Mouse (Mus musculus) midbrain, postnatal 0 days (tissue): ENCODE results near the gene Pard3b. TPM values are rescaled to one million over a fixed set of nuclear protein-coding genes. Genes with fewer than 3 reads are reported as not detected.

ENCODE experiments used
- ATAC-seq: fragments of 200-750 bp; cut with Nextera tagmentation; 2 replicates; pipeline ENCODE4 v1.8.0; 2017; ENCODE audit warnings: moderate number of reproducible peaks, mild to moderate bottlenecking, moderate TSS enrichment, moderate library complexity; ENCODE audit not compliant: low FRiP score
- DNase-seq: peaks from one replicate; pipeline ENCODE4 v3.0.0-alpha.2; 2015; ENCODE audit warnings: low spot score
- H3K27ac ChIP-seq: fragments of 300-500 bp; sonication (generic); 2 replicates; pipeline ENCODE4 v1.5.1; 2014; ENCODE audit warnings: low read depth, mild to moderate bottlenecking, low read length, mixed read lengths
- H3K27me3 ChIP-seq: fragments of 300-500 bp; sonication (generic); 2 replicates; pipeline ENCODE4 v1.6.1; 2014; ENCODE audit warnings: low read length, control low read depth, mixed read lengths; ENCODE audit not compliant: insufficient read depth
- H3K36me3 ChIP-seq: fragments of 300-500 bp; sonication (generic); 2 replicates; pipeline ENCODE4 v1.6.1; 2014; ENCODE audit warnings: low read length, control low read depth, mixed read lengths; ENCODE audit not compliant: insufficient read depth
- H3K4me1 ChIP-seq: fragments of 300-500 bp; sonication (generic); 2 replicates; pipeline ENCODE4 v1.6.1; 2014; ENCODE audit warnings: mild to moderate bottlenecking, control low read depth, antibody characterized with exemption, low read length, mixed read lengths; ENCODE audit not compliant: insufficient read depth
- H3K4me2 ChIP-seq: fragments of 300-500 bp; sonication (generic); 2 replicates; pipeline ENCODE4 v1.6.1; 2014; ENCODE audit warnings: low read depth, mild to moderate bottlenecking, low read length, mixed read lengths; ENCODE audit not compliant: poor library complexity, severe bottlenecking
- H3K4me3 ChIP-seq: fragments of 300-500 bp; sonication (generic); 2 replicates; pipeline ENCODE4 v1.5.1; 2014; ENCODE audit warnings: low read depth, mild to moderate bottlenecking, low read length, moderate library complexity
- H3K9ac ChIP-seq: fragments of 300-500 bp; sonication (generic); replicated peaks from 2 replicates; pipeline ENCODE4 v1.6.1; 2014; ENCODE audit warnings: mild to moderate bottlenecking, low read length, moderate library complexity, mixed read lengths; ENCODE audit not compliant: poor library complexity, severe bottlenecking
- H3K9me3 ChIP-seq: fragments of 300-500 bp; sonication (generic); 2 replicates; pipeline ENCODE4 v1.6.1; 2016; ENCODE audit warnings: low read length, control low read depth
- CTCF ChIP-seq: IDR thresholded peaks from 2 replicates; pipeline ENCODE4 v1.5.1; 2016; ENCODE audit warnings: antibody characterized with exemption, mild to moderate bottlenecking
- WGBS: fragments of 180-500 bp; shearing (Covaris S2); extraction: QIAGEN DNeasy Blood & Tissue Kit; methylation state at CpG from one replicate; pipeline ENCODE4 v1.1.7; 2014; 5-methylcytosine and 5-hydroxymethylcytosine counted together
- polyA plus RNA-seq: library from polyadenylated mRNA; unstranded; fragments of >200 nt; fragmentation: Nextera tagmentation; extraction: Ambion mirVana; gene quantifications from 2 replicates; pipeline ENCODE4 v1.2.1, GENCODE M21; 2015
- total RNA-seq: library from RNA; depleted of rRNA; stranded (reverse); fragments of >200 nt; gene quantifications from 2 replicates; pipeline ENCODE4 v1.2.3, GENCODE M21; 2014

Pard3b gene
- total and polyA plus RNA-seq, 2 experiments from 2014 or later, result 5.3 to 7.0 TPM

- 63% methylated on average over 6 of the region's 6 CpGs for WGBS
- Histone ChIP-seq H3K4me1 (no peaks in the 10 kb centered on the region), H3K27me3 (no peaks in the 10 kb centered on the region), H3K9me3 (no peaks in the 10 kb centered on the region), H3K27ac (no peak overlapping the region), H3K36me3 (no peaks in the 10 kb centered on the region), H3K4me2 (no peak overlapping the region), H3K9ac (no peak overlapping the region), H3K4me3 (no peak overlapping the region)
- no peak for TF ChIP-seq CTCF
- ATAC-seq (no peak), DNase-seq (no peak)
These were observed 850.2 kb downstream of the Pard3b start for GRCm38 (mm10) chr1:62488871-62489270.

- H3K27ac ChIP-seq, result no peak overlapping the region
- H3K9ac ChIP-seq, result no peak overlapping the region
- no peaks in the 10 kb centered on the region for H3K4me1 ChIP-seq
- no peak for TF ChIP-seq CTCF
- H3K9me3 ChIP-seq, result no peaks in the 10 kb centered on the region
- WGBS, result 71% methylated on average over 5 of the region's 5 CpGs
- no peak for DNase-seq
- no peaks in the 10 kb centered on the region for H3K27me3 ChIP-seq
- H3K4me3 ChIP-seq, result no peak overlapping the region
- no peak for ATAC-seq
- no peak overlapping the region for H3K4me2 ChIP-seq
- no peaks in the 10 kb centered on the region for H3K36me3 ChIP-seq
These were observed 860.5 kb downstream of the Pard3b start for GRCm38 (mm10) chr1:62499146-62499545.

- WGBS, result 34% methylated on average over 4 of the region's 4 CpGs
- Histone ChIP-seq H3K27me3 (no peaks in the 10 kb centered on the region), H3K4me3 (no peak overlapping the region), H3K4me1 (no peaks in the 10 kb centered on the region), H3K9ac (no peak overlapping the region), H3K36me3 (no peaks in the 10 kb centered on the region), H3K4me2 (no peak overlapping the region), H3K27ac (no peak overlapping the region), H3K9me3 (no peaks in the 10 kb centered on the region)
- no peak for DNase-seq
- ATAC-seq, result no peak
- no peak for TF ChIP-seq CTCF
These were observed 871.9 kb downstream of the Pard3b start for GRCm38 (mm10) chr1:62510501-62510900.

GRCm38 (mm10) chr1:62511681-62512080 lies 873.1 kb downstream of the Pard3b start:
- no peak overlapping the region for H3K4me3 ChIP-seq
- no peaks in the 10 kb centered on the region for H3K36me3 ChIP-seq
- no peaks in the 10 kb centered on the region for H3K27me3 ChIP-seq
- 76% methylated on average over 3 of the region's 3 CpGs for whole genome bisulfite sequencing
- no peaks in the 10 kb centered on the region for H3K9me3 ChIP-seq
- H3K4me2 ChIP-seq, result no peak overlapping the region
- no peak overlapping the region for H3K27ac ChIP-seq
- no peak for TF ChIP-seq CTCF
- ATAC-seq (no peak), DNase-seq (no peak)
- H3K4me1 ChIP-seq, result no peaks in the 10 kb centered on the region
- H3K9ac ChIP-seq, result no peak overlapping the region

- Histone ChIP-seq H3K27ac (no peak overlapping the region), H3K4me1 (no peaks in the 10 kb centered on the region), H3K36me3 (no peaks in the 10 kb centered on the region), H3K9ac (no peak overlapping the region), H3K27me3 (no peaks in the 10 kb centered on the region), H3K9me3 (no peaks in the 10 kb centered on the region), H3K4me2 (no peak overlapping the region), H3K4me3 (no peak overlapping the region)
- no peak for TF ChIP-seq CTCF
- WGBS, result 64% methylated on average over 2 of the region's 2 CpGs
- ATAC-seq (no peak), DNase-seq (no peak)
These were observed 880.1 kb downstream of the Pard3b start for GRCm38 (mm10) chr1:62518621-62519213.

- no peak overlapping the region for H3K4me3 ChIP-seq
- no peaks in the 10 kb centered on the region for H3K9me3 ChIP-seq
- no peak for TF ChIP-seq CTCF
- H3K4me1 ChIP-seq, result no peaks in the 10 kb centered on the region
- no peaks in the 10 kb centered on the region for H3K36me3 ChIP-seq
- 91% methylated on average over 7 of the region's 7 CpGs for WGBS
- DNase-seq, result no peak
- no peaks in the 10 kb centered on the region for H3K27me3 ChIP-seq
- ATAC-seq, result no peak
- H3K9ac ChIP-seq, result no peak overlapping the region
- no peak overlapping the region for H3K27ac ChIP-seq
- no peak overlapping the region for H3K4me2 ChIP-seq
These were observed 882.7 kb downstream of the Pard3b start for GRCm38 (mm10) chr1:62521368-62521767.
